Mouse (Mus musculus): ENCODE results near the gene Kif23.

Gene Kif23

DNA sequence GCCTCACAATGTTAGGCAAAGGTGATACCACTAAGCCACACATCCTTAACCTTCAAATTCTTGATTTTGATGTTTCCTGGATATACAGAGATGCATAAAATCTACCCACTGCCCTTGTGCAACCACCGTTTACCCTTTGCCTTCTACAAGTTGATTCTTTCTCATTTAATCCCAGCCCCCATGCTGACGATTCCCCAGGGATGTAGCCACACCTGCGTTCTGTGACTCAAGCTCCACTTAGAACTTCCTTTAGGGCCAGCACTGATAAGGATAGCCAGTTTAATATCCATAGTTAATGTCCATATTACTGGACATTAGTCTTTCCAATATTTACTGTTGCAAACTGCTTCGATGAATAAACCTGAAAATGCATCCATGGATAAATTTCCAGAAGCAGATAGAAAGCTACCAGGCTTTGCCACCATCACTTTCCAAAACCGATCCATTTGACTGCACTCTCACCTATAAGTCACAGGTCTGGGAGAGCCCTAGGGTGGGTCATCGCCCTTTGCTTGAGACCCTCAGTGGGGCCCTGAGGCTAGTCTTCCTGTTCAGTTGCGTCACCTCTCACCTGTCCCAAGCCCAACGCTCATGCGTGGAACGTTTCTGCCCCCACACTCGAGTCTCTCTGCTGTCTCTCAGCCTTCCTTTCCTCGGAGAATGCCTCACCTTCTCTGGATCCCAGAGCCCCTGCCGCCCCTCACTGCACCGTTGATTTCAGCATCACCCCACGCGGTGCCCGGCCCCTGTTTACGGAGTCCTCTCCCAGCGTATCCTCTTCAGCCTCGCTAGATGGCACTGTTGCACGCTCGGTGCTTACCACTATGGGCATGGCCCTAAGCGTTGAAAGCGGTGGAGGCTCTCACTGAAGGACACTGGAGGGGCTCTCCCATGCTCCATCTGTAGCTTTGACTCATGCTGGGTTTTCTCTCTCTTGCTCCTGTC is 1.1 kb upstream of the Kif23 start:
- DNase-seq (ENCODE audit: low read depth in 2 of 2, low spot score in 2 of 2) = peak; percentile 67 to 68

DNA sequence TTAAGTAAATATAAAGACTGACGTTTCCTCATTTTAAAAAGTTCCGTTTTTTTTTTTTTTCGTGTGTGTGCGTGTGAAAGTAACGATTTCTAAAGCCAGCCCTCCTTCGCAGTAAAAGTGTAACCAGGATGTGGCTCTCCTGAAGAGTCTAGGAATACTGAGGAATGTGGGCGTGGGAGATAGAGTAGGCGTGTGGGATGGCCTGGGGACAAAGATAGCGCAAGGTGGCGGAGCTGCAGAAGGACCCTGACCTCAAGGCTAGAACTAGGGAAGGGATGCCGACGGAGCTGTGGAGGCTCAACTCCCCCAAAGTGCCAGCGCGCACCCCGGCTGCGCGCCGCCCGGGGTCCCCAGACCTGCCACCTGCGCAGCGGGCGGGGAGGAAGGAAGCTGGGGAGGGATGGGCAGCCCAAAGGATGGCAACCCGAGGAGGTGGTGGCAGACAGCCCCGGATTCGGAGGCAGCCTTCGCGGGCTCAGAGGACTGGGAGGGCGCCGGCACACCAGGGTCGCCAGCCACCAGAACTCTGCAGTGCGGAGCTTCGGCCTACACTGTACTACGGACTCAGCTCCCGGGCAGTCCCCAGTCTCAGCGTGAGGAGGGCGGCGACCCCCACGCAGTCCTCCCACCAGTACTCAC is 482 bp downstream of the Kif23 start:
- DNase-seq (ENCODE audit: low read depth in 2 of 2, low spot score in 2 of 2) = peak in 1 of 2 experiments; percentile 35

DNA sequence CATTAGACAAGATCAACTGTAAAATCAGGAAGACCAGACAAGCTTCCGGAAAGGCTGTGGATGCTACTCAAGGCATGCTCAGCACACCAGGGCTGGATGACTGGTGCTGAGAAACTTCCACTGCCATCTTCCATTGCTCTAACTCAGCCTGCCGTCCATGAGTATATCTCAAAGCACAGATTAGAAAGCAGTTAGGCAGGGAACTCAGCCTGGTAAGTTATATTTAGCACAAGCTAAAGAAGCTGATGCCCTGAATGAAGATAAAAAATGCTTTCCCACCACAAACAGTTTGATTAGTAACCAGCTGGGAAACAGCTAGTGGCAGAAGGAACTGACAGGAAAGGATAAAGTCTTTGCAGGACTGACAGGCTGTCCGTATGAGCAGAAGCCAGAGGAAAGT is 5.5 kb downstream of the Kif23 start:
- no peak for DNase-seq (ENCODE audit: low read depth in 2 of 2, low spot score in 2 of 2)

- DNase-seq (ENCODE audit: low read depth in 2 of 2, low spot score in 2 of 2) = no peak
Measured at GRCm38 (mm10) chr9:61933333-61933732, 13.2 kb downstream of the Kif23 start.

- no peak for DNase-seq (ENCODE audit: low read depth in 2 of 2, low spot score in 2 of 2)
Measured at GRCm38 (mm10) chr9:61932009-61932408, 14.6 kb downstream of the Kif23 start.

GRCm38 (mm10) chr9:61925086-61925660 is 21.4 kb downstream of the Kif23 start:
- DNase-seq (ENCODE audit: low read depth in 2 of 2, low spot score in 2 of 2) = peak; percentile 37 to 46

GRCm38 (mm10) chr9:61920331-61920730 is 26.2 kb downstream of the Kif23 start:
- no peak for DNase-seq (ENCODE audit: low read depth in 2 of 2, low spot score in 2 of 2)

GRCm38 (mm10) chr9:61919464-61919863 is 27.1 kb downstream of the Kif23 start:
- no peak for DNase-seq (ENCODE audit: low read depth in 2 of 2, low spot score in 2 of 2)

DNA sequence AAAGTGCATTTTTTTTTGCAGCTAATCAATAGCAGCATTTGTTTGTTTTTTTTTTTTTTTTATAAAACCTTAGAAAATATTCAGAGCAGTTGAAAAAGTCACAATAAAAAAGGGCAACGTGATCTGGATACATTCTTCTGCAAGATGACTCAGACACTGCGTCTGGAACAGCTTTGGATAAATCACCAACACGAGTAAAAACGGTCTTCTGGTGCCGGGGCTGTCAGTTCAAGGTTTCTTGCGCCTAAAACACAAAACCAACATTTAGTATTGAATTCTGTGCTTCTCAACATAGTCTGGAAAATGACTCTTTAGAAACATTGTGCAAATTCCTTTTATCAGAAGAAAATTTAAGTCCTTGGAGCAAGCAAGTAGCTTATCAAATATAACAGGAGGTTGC is 29.1 kb downstream of the Kif23 start:
- DNase-seq (ENCODE audit: low read depth in 2 of 2, low spot score in 2 of 2) = no peak

- no peak for DNase-seq (ENCODE audit: low read depth in 2 of 2, low spot score in 2 of 2)
Measured at GRCm38 (mm10) chr9:61916986-61917385, 29.6 kb downstream of the Kif23 start.

- DNase-seq (ENCODE audit: low read depth in 2 of 2, low spot score in 2 of 2) = no peak
Measured at GRCm38 (mm10) chr9:61915393-61916005, 31.1 kb downstream of the Kif23 start.

DNA sequence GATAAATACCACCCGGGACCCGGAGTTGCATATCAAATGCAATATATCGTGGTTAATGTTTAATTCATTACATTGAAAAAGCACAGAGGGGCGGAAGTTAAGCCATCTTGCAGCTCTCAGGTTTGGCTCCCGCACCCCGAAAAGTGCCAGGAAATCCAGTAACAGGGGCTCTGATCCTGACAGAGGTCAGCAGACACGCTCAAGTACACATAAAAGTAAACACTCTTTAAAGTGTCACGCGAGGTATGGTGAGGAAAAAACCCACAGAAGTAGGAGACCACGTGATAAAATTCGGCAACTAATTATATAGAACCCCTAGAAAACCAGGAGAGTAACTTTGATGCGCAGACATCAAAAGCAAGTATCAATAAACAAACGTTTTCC is 31.7 kb downstream of the Kif23 start:
- DNase-seq (ENCODE audit: low read depth in 2 of 2, low spot score in 2 of 2) = peak; percentile 45 to 58

- DNase-seq (ENCODE audit: low read depth in 2 of 2, low spot score in 2 of 2) = peak; percentile 95 to 97
Measured at GRCm38 (mm10) chr9:61914203-61914916, 32.2 kb downstream of the Kif23 start, which contains the start of gene Rplp1. Gene Rplp1, minus strand, starts transcription at chr9:61914542.

DNA sequence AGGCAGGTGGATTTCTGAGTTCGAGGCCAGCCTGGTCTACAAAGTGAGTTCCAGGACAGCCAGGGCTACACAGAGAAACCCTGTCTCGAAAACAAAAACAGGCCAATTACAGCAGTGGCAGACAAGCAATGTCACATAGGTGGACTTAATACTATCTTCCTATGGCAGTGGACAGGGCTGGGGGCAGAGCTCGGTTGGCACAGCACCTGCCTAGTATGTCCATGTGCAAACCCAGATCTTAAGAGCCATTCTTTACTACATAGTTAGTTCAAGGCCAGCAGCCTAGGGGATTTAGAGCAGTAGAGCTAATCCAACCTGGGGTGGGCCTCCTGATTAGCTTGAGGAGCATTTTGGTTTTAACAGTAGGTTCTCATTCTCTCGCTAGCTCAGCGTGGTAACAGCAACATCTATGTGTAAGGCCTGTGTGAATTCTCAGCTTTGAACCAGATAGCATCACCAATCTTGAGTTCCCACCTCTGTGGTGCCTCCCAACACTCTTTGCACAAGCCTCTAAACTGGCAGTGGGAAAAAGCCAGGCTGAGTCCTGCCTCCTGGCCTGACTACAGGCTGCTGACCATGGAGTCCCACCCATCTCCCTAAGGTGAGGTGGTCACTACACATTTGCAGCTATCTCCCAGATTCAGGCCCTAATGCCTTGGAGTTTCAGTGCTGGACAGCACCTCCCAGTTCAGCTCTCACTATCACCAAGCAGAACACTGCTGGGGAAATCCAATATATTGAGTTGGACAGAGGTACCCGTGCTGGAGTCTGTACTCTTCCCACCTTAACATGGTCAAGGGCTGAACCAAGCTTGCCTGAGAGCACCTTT is 35.1 kb downstream of the Kif23 start:
- no peak for DNase-seq (ENCODE audit: low read depth in 2 of 2, low spot score in 2 of 2)

DNA sequence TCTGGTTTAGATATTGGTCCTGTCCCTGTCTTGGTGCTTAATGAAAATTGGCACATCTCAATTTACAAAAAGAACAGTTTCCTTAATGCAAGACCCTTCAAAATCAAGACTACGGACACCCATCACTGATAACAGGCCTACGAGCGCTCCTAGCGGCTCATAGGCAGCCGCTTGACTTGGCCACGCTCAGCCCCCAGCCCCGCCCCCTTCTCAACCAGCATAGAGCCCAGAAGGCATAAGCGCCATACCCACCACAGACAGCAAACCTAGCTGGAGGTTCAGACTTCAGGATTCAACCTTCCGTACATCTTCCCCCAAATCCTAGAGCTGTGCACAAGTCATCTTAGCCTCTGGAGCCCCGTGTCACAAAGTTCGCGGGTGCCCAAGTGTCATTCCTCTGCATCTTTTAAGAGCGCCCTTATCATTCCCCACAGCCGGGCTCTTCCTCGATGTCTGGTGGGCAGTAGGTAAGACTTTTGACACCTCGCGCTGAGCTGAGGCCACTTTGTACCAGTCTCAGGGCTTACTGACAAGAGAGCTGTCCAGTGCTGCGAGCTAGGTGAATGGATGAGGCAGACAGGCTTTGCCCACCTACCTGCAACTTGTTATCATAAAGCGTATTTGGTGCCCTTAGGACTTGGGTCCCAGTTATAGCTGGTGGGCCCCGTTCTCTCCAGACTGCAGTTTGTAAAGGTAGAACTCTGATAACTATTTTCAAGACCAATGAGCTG is 35.9 kb downstream of the Kif23 start:
- DNase-seq (ENCODE audit: low read depth in 2 of 2, low spot score in 2 of 2) = no peak

- DNase-seq (ENCODE audit: low read depth in 2 of 2, low spot score in 2 of 2) = no peak
Measured at GRCm38 (mm10) chr9:61909633-61910032, 36.9 kb downstream of the Kif23 start.

- no peak for DNase-seq (ENCODE audit: low read depth in 2 of 2, low spot score in 2 of 2)
Measured at GRCm38 (mm10) chr9:61908832-61909407, 37.7 kb downstream of the Kif23 start.

- DNase-seq (ENCODE audit: low read depth in 2 of 2, low spot score in 2 of 2) = peak in 1 of 2 experiments; percentile 0
Measured at GRCm38 (mm10) chr9:61908341-61908740, 38.2 kb downstream of the Kif23 start.

Data from CD8-positive naive resting alpha-beta T cell, adult 2 months (primary cell).